Mouse (Mus musculus) cortical plate, adult 2 months (tissue): ENCODE data around the gene Fam221b.

ENCODE experiments used
- CTCF ChIP-seq: fragments of 200-500 bp; IDR thresholded peaks from 2 replicates; pipeline ENCODE4 v1.5.1; 2011; ENCODE audit warnings: mild to moderate bottlenecking, control low read depth, low read length; ENCODE audit not compliant: insufficient read depth; ENCODE audit errors: extremely low read depth
- POLR2A ChIP-seq: fragments of 200-500 bp; IDR thresholded peaks from 2 replicates; pipeline ENCODE4 v1.6.1; 2011; ENCODE audit warnings: mild to moderate bottlenecking, low read length, control low read depth; ENCODE audit not compliant: insufficient read depth; ENCODE audit errors: extremely low read depth

DNA sequence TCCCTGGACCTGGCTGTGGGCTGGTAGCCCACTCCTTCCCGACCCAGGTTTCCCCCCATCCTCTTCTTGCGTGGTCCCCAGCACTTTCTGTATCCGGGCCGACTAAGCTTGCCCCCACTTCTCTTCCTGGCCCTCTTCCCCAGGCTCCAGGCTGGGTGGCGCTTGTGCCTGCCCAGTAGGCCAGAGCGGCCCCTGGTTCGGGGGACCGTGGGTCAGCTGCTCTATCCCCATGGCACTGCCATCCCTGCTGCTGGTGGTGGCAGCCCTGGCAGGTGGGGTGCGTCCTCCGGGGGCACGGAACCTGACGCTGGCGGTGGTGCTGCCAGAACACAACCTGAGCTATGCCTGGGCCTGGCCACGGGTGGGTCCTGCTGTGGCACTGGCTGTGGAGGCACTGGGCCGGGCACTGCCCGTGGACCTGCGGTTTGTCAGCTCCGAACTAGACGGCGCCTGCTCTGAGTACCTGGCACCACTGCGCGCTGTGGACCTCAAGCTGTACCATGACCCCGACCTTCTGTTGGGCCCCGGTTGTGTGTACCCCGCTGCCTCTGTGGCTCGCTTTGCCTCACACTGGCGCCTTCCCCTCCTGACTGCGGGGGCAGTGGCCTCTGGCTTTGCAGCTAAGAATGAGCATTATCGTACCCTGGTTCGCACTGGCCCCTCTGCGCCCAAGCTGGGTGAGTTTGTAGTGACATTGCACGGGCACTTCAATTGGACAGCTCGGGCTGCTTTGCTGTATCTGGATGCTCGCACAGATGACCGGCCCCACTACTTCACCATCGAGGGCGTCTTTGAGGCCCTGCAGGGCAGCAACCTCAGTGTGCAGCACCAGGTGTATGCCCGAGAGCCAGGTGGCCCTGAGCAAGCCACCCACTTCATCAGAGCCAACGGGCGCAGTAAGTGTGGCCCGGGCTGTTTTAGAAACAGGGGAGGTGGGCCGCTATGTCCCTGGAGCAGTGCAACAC is 36.7 kb downstream of the Fam221b start:
- TF ChIP-seq CTCF, result no peak
- no peak for TF ChIP-seq POLR2A
